Mouse (Mus musculus) C2C12 (cell line): ENCODE measurements around the gene Zfp953. TPM values are rescaled to one million over a fixed set of nuclear protein-coding genes. Genes with fewer than 3 reads are reported as not detected.

Experiments used
- H3K27me3 ChIP-seq: one replicate; pipeline ENCODE4 v1.6.1; 2011; ENCODE audit not compliant: control insufficient read depth, insufficient read depth, insufficient read length
- H3K36me3 ChIP-seq: one replicate; pipeline ENCODE4 v1.6.1; 2011; ENCODE audit not compliant: control insufficient read depth, insufficient read depth
- H3K4me3 ChIP-seq: one replicate; pipeline ENCODE4 v1.5.1; 2011; ENCODE audit warnings: mild to moderate bottlenecking, control low read depth; ENCODE audit not compliant: poor library complexity, insufficient read depth, severe bottlenecking
- H3K79me2 ChIP-seq: one replicate; pipeline ENCODE4 v1.6.1; 2011; ENCODE audit not compliant: control insufficient read depth, insufficient read depth
- H3K79me3 ChIP-seq: one replicate; pipeline ENCODE4 v1.6.1; 2011; ENCODE audit warnings: low read depth, control low read depth
- H3ac ChIP-seq: one replicate; pipeline ENCODE3; 2011; ENCODE audit warnings: low read depth; ENCODE audit not compliant: control insufficient read depth, insufficient read length
- CEBPB ChIP-seq: IDR thresholded peaks from one replicate; pipeline ENCODE4 v1.6.1; 2011; ENCODE audit warnings: low read depth, mild to moderate bottlenecking, control low read depth, moderate library complexity
- CTCF ChIP-seq: IDR thresholded peaks from one replicate; pipeline ENCODE4 v1.5.1; 2011; ENCODE audit not compliant: control insufficient read depth, insufficient read depth, insufficient read length
- FOSL1 ChIP-seq: IDR thresholded peaks from one replicate; pipeline ENCODE4 v1.8.0; 2011; ENCODE audit warnings: mild to moderate bottlenecking, low read length; ENCODE audit not compliant: poor library complexity, insufficient read depth, severe bottlenecking
- MAX ChIP-seq: IDR thresholded peaks from one replicate; pipeline ENCODE4 v1.6.1; 2011; ENCODE audit warnings: mild to moderate bottlenecking, control low read depth
- MYOD1 ChIP-seq: IDR thresholded peaks from one replicate; pipeline ENCODE4 v1.6.1; 2011; ENCODE audit warnings: low read depth; ENCODE audit not compliant: control insufficient read depth, insufficient read length
- MYOG ChIP-seq: IDR thresholded peaks from one replicate; pipeline ENCODE4 v1.6.1; 2011; ENCODE audit not compliant: control insufficient read depth, insufficient read length; ENCODE audit errors: extremely low read depth
- USF1 ChIP-seq: IDR thresholded peaks from one replicate; pipeline ENCODE4 v1.6.1; 2011; ENCODE audit warnings: low read depth, mild to moderate bottlenecking, control low read depth, moderate library complexity
- polyA plus RNA-seq: library from polyadenylated mRNA; unstranded; fragments of >200 nt; fragmentation: generic; extraction: Trizol; gene quantifications from one replicate; pipeline ENCODE4 v1.2.1, GENCODE M21; 2012; ENCODE audit warnings: missing spikeins

Zfp953 gene
- polyA plus RNA-seq, 1 experiment, result 0.16 TPM

DNA sequence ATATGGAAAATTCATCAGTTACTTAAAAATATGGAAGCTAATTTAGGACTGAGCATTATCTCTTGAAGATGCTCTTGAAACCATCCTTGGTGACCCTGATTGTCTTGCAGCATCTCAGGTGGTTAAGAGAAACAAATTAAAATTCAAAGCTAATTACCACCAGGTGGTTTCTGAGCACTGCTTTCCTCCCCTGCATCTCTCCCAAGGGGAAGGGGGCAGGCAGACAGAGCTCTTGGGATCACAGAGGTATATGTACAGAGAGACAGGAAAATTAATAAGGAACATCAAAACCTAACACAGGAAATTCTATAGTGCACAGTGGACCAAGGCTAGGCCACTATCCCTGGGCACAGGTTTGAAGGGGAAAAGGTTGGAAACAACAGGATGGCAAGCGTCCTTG is 27.5 kb downstream of the Zfp953 start:
- TF ChIP-seq MAX, result no peak
- no peak for TF ChIP-seq CEBPB
- no peak for TF ChIP-seq MYOD1
- no peak for TF ChIP-seq FOSL1
- TF ChIP-seq CTCF, result no peak
- no peak for TF ChIP-seq MYOG
- no peak for TF ChIP-seq USF1

DNA sequence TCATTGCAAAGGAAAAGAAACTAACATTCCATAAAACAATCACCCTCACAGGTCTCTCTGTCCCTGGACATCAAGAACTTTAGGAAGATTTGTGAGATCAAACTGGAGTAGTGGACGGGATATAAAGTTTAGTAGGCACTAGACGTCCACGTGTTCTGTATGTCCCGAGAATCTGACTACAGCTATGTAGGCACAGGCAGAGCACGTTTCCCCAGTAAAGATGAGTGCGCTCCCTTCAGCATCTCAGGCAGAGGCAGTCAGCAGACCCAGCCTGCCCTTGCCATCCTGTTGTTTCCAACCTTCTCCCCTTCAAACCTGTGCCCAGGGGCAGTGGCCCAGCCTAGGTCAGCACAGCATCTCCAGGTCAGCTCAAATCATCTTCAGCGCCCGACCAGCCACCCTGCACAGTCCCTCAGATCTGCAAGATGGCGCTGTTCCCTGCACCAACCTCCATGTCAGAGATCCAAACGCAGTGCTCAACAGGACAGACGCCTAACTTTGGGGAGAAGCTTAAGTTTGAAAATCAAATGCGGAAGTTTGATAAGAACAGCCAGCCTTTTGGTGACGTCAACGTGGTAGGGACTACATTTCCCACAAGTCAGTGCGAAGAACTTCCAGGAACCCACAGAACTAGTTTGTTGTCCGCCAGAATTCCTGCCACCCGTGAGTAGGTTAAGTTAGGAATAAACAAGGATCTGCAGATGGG is 28.2 kb downstream of the Zfp953 start, which contains the start of gene Zfp595:
Gene Zfp595 (minus strand): TSS at position 552 of the 706 bp plus-strand sequence.
- no peaks in the 10 kb centered on the region for H3K36me3 ChIP-seq
- TF ChIP-seq MAX (no peak), USF1 (no peak), MYOD1 (no peak), MYOG (no peak), FOSL1 (no peak), CEBPB (no peak), CTCF (no peak)
- peak within 1 kb of the TSS; percentile 4 for H3ac ChIP-seq
- H3K79me3 ChIP-seq, result no peaks in the 10 kb centered on the region
- H3K27me3 ChIP-seq, result no peaks in the 10 kb centered on the region
- no peaks in the 10 kb centered on the region for H3K79me2 ChIP-seq
- H3K4me3 ChIP-seq, result peak within 1 kb of the TSS; percentile 37

More for the DNA sequence above, 27.5 kb downstream of the Zfp953 start:
- Histone ChIP-seq H3ac (no peak overlapping the region), H3K27me3 (no peaks in the 10 kb centered on the region), H3K79me2 (no peaks in the 10 kb centered on the region), H3K4me3 (peak overlapping the region; percentile 37), H3K36me3 (no peaks in the 10 kb centered on the region), H3K79me3 (no peaks in the 10 kb centered on the region)

DNA sequence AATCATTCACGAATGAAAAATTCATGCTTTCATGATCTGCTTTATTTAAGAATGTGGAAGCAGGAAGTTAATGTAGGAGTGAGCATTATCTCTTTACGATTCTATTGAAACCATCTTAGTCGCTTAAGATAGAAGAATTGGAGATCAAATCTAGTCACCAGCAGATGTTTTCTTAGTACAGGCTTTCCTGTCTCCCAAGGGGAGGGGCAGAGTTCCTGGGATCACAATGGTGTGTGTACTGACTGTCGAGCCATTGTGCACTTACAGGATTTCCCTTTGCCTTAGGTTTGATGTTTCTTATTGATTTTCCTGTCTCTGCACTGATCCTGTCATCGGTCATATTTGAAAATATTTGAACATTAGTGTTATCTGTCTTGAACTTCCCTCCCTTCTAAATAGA is 53.7 kb downstream of the Zfp953 start:
- no peaks in the 10 kb centered on the region for H3K36me3 ChIP-seq
- H3K27me3 ChIP-seq, result no peaks in the 10 kb centered on the region
- no peaks in the 10 kb centered on the region for H3K79me2 ChIP-seq
- no peak overlapping the region for H3K4me3 ChIP-seq
- TF ChIP-seq FOSL1 (no peak), CTCF (no peak), MAX (no peak), USF1 (no peak), CEBPB (no peak), MYOG (no peak), MYOD1 (no peak)
- no peak overlapping the region for H3ac ChIP-seq
- no peaks in the 10 kb centered on the region for H3K79me3 ChIP-seq

DNA sequence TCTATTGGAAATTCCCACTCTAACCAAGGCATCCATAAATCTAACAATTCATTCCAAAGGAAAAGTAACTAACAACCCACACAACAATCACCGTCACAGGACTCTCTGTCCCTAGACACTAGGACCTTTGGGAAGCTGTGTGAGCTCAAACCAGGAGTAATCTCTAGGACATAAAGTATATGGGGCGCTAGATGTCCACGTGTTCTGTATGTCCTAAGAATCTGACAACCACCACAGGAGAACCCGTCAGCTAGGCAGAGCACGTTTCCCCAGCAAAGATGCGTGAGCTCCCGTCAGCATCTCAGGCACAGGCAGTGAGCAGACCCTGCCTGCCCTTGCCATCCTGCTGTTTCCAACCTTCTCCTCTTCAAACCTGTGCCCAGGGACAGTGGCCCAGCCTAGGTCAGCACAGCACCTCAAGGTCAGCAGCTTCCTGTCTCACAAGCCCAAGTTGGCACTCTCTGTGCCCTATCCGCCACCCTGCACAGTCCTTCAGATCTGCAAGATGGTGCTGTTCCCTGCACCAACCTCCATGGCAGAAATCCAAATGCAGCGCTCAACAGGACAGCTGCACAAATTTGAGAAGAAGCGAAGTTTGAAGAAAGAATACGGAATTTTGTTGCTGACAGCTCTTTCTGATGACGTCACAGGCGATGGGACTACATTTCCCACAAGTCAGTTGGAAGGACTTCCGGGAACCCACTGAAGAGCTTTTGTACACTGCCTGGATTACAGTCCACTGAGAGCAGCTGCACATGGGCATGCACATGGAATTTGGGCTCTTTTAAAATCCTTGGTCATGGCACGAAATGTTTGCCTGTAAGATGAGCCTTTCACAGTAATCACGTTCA is 54.4 kb downstream of the Zfp953 start, which contains the start of gene Zfp457:
Gene Zfp457 (minus strand): TSS at position 664 of the 851 bp plus-strand sequence.
- H3K27me3 ChIP-seq, result no peaks in the 10 kb centered on the region
- peak within 1 kb of the TSS; percentile 42 for H3K4me3 ChIP-seq
- H3K79me2 ChIP-seq, result no peaks in the 10 kb centered on the region
- H3K36me3 ChIP-seq, result no peaks in the 10 kb centered on the region
- TF ChIP-seq CTCF (no peak), MYOD1 (no peak), MYOG (no peak), FOSL1 (no peak), MAX (peak; percentile 39)
- H3K79me3 ChIP-seq, result no peaks in the 10 kb centered on the region
- peak within 1 kb of the TSS; percentile 86 for H3ac ChIP-seq

Other genes starting within 250 kb of the Zfp953 start
- 0.08 TPM for gene Rslcan18, start 244.3 kb downstream of the Zfp953 start, polyA plus RNA-seq
- gene Zfp759, start 238.9 kb downstream of the Zfp953 start, polyA plus RNA-seq, result 0.40 TPM
- 0.66 TPM for gene Rsl1, start 187.4 kb downstream of the Zfp953 start, polyA plus RNA-seq
- 0.08 TPM for gene Zfp455, start 166.1 kb downstream of the Zfp953 start, polyA plus RNA-seq
- 0.32 TPM for gene Zfp458, start 82.1 kb downstream of the Zfp953 start, polyA plus RNA-seq
- gene Zfp457, start 54.1 kb downstream of the Zfp953 start, polyA plus RNA-seq, result 0.12 TPM
- gene Zfp595, start 28.0 kb downstream of the Zfp953 start, polyA plus RNA-seq, result 0.54 TPM
- gene Gm28044, start 69 bp downstream of the Zfp953 start, polyA plus RNA-seq, result 0.90 TPM
- 0.88 TPM for gene Gm28041, start 15.1 kb upstream of the Zfp953 start, polyA plus RNA-seq
- gene Zfp456, start 15.2 kb upstream of the Zfp953 start, polyA plus RNA-seq, result 0.06 TPM
- gene Zfp429, start 39.2 kb upstream of the Zfp953 start, polyA plus RNA-seq, result 1.4 TPM
- gene Zfp459, start 60.8 kb upstream of the Zfp953 start, polyA plus RNA-seq, result not detected
- 0.75 TPM for gene Zfp874a, start 91.0 kb upstream of the Zfp953 start, polyA plus RNA-seq
- gene Zfp874b, start 123.7 kb upstream of the Zfp953 start, polyA plus RNA-seq, result 1.4 TPM
- 1.3 TPM for gene Zfp58, start 139.9 kb upstream of the Zfp953 start, polyA plus RNA-seq
- gene Gm26965, start 165.5 kb upstream of the Zfp953 start, polyA plus RNA-seq, result not detected
- gene Zfp87, start 165.6 kb upstream of the Zfp953 start, polyA plus RNA-seq, result 13.1 TPM
- gene Zfp748, start 193.2 kb upstream of the Zfp953 start, polyA plus RNA-seq, result 1.1 TPM
- 0.94 TPM for gene Zfp729b, start 249.1 kb upstream of the Zfp953 start, polyA plus RNA-seq